Mouse (Mus musculus) NIH3T3 (cell line): ENCODE measurements at regions not wholly inside any gene's neighbourhood (a gene's known extent, or its start where the extent isn't known, plus 50 kb on each side); places are given as distances from the start of the nearest gene placed in this dataset.

Source experiments
- DNase-seq: peaks from one replicate; pipeline ENCODE4 v3.0.0-alpha.2; 2012; ENCODE audit warnings: low read depth

GRCm38 (mm10) chr10:81996742-81997536, 51.0 kb upstream of the Zfp873 start:
- peak; percentile 85 for DNase-seq
